Mouse (Mus musculus): ENCODE results near the gene Rabgap1l. TPM values are rescaled to one million over a fixed set of nuclear protein-coding genes. Genes with fewer than 3 reads are reported as not detected.

Rabgap1l gene
- polyA plus RNA-seq, 1 experiment: 29.9 TPM

GRCm38 (mm10) chr1:160212123-160212691 lies 580.8 kb downstream of the Rabgap1l start:
- H3K4me1 ChIP-seq (ENCODE audit: control insufficient read depth, insufficient read depth, low read length): peaks cover 11% of the 10 kb centered on the region
- no peak for TF ChIP-seq POLR2A (IDR thresholded peaks at IDR 0.05; ENCODE audit: borderline replicate concordance, low read depth, low read length)
- no peak for TF ChIP-seq CTCF (IDR thresholded peaks at IDR 0.05; ENCODE audit: low read depth, low read length)
- H3K4me3 ChIP-seq (ENCODE audit: insufficient read depth, low read length): peak overlapping the region; percentile 94
- peak overlapping the region; percentile 82 for H3K27ac ChIP-seq (ENCODE audit: insufficient read depth, low read depth, low read length)

GRCm38 (mm10) chr1:160211597-160212122 lies 581.4 kb downstream of the Rabgap1l start:
- Histone ChIP-seq H3K27ac (ENCODE audit: insufficient read depth, low read depth, low read length) (peak overlapping the region; percentile 82), H3K4me3 (ENCODE audit: insufficient read depth, low read length) (peak overlapping the region; percentile 94), H3K4me1 (ENCODE audit: control insufficient read depth, insufficient read depth, low read length) (peaks cover 11% of the 10 kb centered on the region)
- TF ChIP-seq POLR2A (IDR thresholded peaks at IDR 0.05; ENCODE audit: borderline replicate concordance, low read depth, low read length): no peak
- TF ChIP-seq CTCF (IDR thresholded peaks at IDR 0.05; ENCODE audit: low read depth, low read length): no peak

GRCm38 (mm10) chr1:160210566-160210965 lies 582.4 kb downstream of the Rabgap1l start:
- H3K4me3 ChIP-seq (ENCODE audit: insufficient read depth, low read length): peak overlapping the region; percentile 94
- no peak overlapping the region for H3K27ac ChIP-seq (ENCODE audit: insufficient read depth, low read depth, low read length)
- TF ChIP-seq CTCF (IDR thresholded peaks at IDR 0.05; ENCODE audit: low read depth, low read length) (no peak), POLR2A (IDR thresholded peaks at IDR 0.05; ENCODE audit: borderline replicate concordance, low read depth, low read length) (no peak)
- H3K4me1 ChIP-seq (ENCODE audit: control insufficient read depth, insufficient read depth, low read length): peaks cover 11% of the 10 kb centered on the region

DNA sequence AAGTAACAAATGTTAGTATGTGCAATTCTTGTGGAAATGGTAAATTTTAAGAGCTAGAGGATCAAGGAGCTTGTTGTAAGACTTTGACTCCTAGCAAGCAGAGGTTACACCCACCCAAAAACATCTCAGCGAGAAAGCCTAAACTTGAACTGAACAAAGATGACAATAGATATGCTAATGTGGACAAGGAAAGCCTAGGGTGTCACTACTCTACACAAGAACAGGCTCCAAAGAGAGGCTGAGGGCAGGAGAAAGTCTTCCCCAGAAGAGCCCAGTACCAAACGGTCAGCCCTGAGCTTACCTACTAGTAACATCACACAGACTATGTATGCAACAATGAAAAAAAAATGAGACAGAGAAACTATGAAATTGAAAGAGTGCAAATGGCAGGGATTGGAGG lies 583.2 kb downstream of the Rabgap1l start:
- H3K4me3 ChIP-seq (ENCODE audit: insufficient read depth, low read length): no peak overlapping the region
- no peak overlapping the region for H3K27ac ChIP-seq (ENCODE audit: insufficient read depth, low read depth, low read length)
- H3K4me1 ChIP-seq (ENCODE audit: control insufficient read depth, insufficient read depth, low read length): peaks cover 11% of the 10 kb centered on the region
- TF ChIP-seq CTCF (IDR thresholded peaks at IDR 0.05; ENCODE audit: low read depth, low read length): no peak

- Histone ChIP-seq H3K4me1 (ENCODE audit: control insufficient read depth, insufficient read depth, low read length) (peaks cover 10% of the 10 kb centered on the region), H3K27ac (ENCODE audit: insufficient read depth, low read depth, low read length) (no peak overlapping the region), H3K4me3 (ENCODE audit: insufficient read depth, low read length) (no peak overlapping the region)
- TF ChIP-seq CTCF (IDR thresholded peaks at IDR 0.05; ENCODE audit: low read depth, low read length) (no peak), POLR2A (IDR thresholded peaks at IDR 0.05; ENCODE audit: borderline replicate concordance, low read depth, low read length) (no peak)
Measured at GRCm38 (mm10) chr1:160205486-160205885, 587.5 kb downstream of the Rabgap1l start.

DNA sequence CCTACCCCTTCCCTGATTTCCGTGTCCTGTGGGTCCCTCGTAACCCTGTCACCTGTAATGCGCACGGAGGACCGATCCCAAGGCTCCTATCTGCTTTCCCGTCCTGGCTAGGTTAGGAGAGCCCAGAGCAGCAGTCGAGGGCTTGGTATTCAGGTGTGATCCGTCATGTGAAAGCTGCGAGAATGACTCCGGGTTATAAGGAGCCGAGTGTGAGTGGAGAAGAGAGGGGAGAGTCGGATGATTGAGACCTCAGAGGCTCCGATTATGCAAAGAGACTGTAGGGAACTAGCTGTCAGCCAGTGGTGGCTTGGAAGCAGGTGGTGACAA lies 597.7 kb downstream of the Rabgap1l start:
- peak overlapping the region; percentile 71 for H3K4me3 ChIP-seq (ENCODE audit: insufficient read depth, low read length)
- TF ChIP-seq POLR2A (IDR thresholded peaks at IDR 0.05; ENCODE audit: borderline replicate concordance, low read depth, low read length) (no peak), CTCF (IDR thresholded peaks at IDR 0.05; ENCODE audit: low read depth, low read length) (peak; percentile 14; the same call in 1 of the 2 replicates)
- H3K4me1 ChIP-seq (ENCODE audit: control insufficient read depth, insufficient read depth, low read length): peaks cover 2% of the 10 kb centered on the region; the same call in 1 of the 2 replicates
- H3K27ac ChIP-seq (ENCODE audit: insufficient read depth, low read depth, low read length): peak overlapping the region; percentile 28

- Histone ChIP-seq H3K27ac (ENCODE audit: insufficient read depth, low read depth, low read length) (peak within 1 kb of the TSS; percentile 28), H3K4me1 (ENCODE audit: control insufficient read depth, insufficient read depth, low read length) (peaks cover 2% of the 10 kb centered on the region; the same call in 1 of the 2 replicates), H3K4me3 (ENCODE audit: insufficient read depth, low read length) (peak within 1 kb of the TSS; percentile 71)
- no peak for TF ChIP-seq POLR2A (IDR thresholded peaks at IDR 0.05; ENCODE audit: borderline replicate concordance, low read depth, low read length)
- peak; percentile 51 for TF ChIP-seq CTCF (IDR thresholded peaks at IDR 0.05; ENCODE audit: low read depth, low read length)
Measured at GRCm38 (mm10) chr1:160194529-160195336, 598.3 kb downstream of the Rabgap1l start, which contains the start of gene Mrps14. Gene Mrps14 (plus strand): TSS chr1:160195215.

GRCm38 (mm10) chr1:160184506-160184905 lies 608.5 kb downstream of the Rabgap1l start:
- Histone ChIP-seq H3K27ac (ENCODE audit: insufficient read depth, low read depth, low read length) (no peak overlapping the region), H3K4me3 (ENCODE audit: insufficient read depth, low read length) (no peak overlapping the region), H3K4me1 (ENCODE audit: control insufficient read depth, insufficient read depth, low read length) (peaks cover 2% of the 10 kb centered on the region; the same call in 1 of the 2 replicates)
- TF ChIP-seq POLR2A (IDR thresholded peaks at IDR 0.05; ENCODE audit: borderline replicate concordance, low read depth, low read length): no peak
- peak; percentile 51; the same call in 1 of the 2 replicates for TF ChIP-seq CTCF (IDR thresholded peaks at IDR 0.05; ENCODE audit: low read depth, low read length)

DNA sequence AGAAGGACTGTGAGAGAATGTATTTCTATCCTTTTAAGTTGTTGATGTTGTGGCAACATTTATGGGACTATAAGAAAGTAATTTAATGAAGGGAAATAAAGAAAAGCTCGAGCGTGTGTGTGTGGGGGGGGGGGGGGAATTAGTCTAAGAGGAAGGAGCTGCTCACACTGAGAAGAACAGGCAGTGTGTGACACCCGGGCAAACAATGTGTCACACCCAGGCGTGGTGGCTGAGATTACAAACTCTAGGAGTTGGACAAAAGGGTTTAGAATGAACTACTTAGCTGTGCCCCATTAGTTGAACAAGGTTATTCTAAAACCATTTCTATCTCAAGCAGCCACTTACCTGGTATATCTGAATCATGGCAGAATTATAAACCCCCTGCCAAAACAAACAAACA lies 611.8 kb downstream of the Rabgap1l start:
- no peak for TF ChIP-seq CTCF (IDR thresholded peaks at IDR 0.05; ENCODE audit: low read depth, low read length)
- TF ChIP-seq POLR2A (IDR thresholded peaks at IDR 0.05; ENCODE audit: borderline replicate concordance, low read depth, low read length): no peak
- Histone ChIP-seq H3K4me3 (ENCODE audit: insufficient read depth, low read length) (no peak overlapping the region), H3K27ac (ENCODE audit: insufficient read depth, low read depth, low read length) (no peak overlapping the region), H3K4me1 (ENCODE audit: control insufficient read depth, insufficient read depth, low read length) (peaks cover 2% of the 10 kb centered on the region; the same call in 1 of the 2 replicates)

- TF ChIP-seq CTCF (IDR thresholded peaks at IDR 0.05; ENCODE audit: low read depth, low read length) (no peak), POLR2A (IDR thresholded peaks at IDR 0.05; ENCODE audit: borderline replicate concordance, low read depth, low read length) (no peak)
- no peak overlapping the region for H3K4me3 ChIP-seq (ENCODE audit: insufficient read depth, low read length)
- no peak overlapping the region for H3K27ac ChIP-seq (ENCODE audit: insufficient read depth, low read depth, low read length)
- H3K4me1 ChIP-seq (ENCODE audit: control insufficient read depth, insufficient read depth, low read length): no peaks in the 10 kb centered on the region
Measured at GRCm38 (mm10) chr1:160176903-160177302, 616.1 kb downstream of the Rabgap1l start.

Other genes starting within 250 kb of the Rabgap1l start
- 20.1 and 23.0 TPM in 2 replicates for gene Rc3h1, start 113.2 kb upstream of the Rabgap1l start, polyA plus RNA-seq (2012; ENCODE audit: insufficient read depth, insufficient read length, missing spikeins)
- 0.92 and 1.0 TPM in 2 replicates for gene Serpinc1, start 185.4 kb upstream of the Rabgap1l start, polyA plus RNA-seq (2012; ENCODE audit: insufficient read depth, insufficient read length, missing spikeins)
- gene Zbtb37, start 241.6 kb upstream of the Rabgap1l start, polyA plus RNA-seq (2012; ENCODE audit: insufficient read depth, insufficient read length, missing spikeins): 8.2 and 8.3 TPM in 2 replicates